Mouse (Mus musculus): ENCODE measurements around the gene Capn1.

The Capn1 gene

DNA sequence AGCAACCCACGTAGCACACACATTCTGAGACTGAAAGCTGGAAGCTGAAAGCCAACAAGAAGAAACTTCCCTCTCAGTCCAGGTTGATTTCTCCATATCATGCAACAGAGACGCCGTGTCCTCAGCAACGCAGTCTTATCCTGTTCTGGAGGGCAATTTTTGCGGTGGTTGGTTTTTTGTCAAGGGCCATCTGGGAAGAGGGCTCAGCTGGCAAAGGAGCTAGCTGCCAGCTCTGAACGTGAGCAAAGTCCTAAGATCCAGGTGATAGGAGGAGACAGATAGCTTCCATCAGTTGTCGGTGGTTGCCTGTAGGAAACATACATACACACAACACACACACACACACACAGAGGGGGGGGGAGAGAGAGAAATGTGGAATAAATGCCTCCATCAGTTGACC lies 22.6 kb upstream of the Capn1 start:
- no peak for DNase-seq (ENCODE audit: low spot score in 2 of 2)

GRCm38 (mm10) chr19:6037695-6038094 lies 22.0 kb upstream of the Capn1 start:
- no peak for DNase-seq (ENCODE audit: low spot score in 2 of 2)

- no peak for DNase-seq (ENCODE audit: low spot score in 2 of 2)
Observed at GRCm38 (mm10) chr19:6035966-6036585, 20.4 kb upstream of the Capn1 start.

DNA sequence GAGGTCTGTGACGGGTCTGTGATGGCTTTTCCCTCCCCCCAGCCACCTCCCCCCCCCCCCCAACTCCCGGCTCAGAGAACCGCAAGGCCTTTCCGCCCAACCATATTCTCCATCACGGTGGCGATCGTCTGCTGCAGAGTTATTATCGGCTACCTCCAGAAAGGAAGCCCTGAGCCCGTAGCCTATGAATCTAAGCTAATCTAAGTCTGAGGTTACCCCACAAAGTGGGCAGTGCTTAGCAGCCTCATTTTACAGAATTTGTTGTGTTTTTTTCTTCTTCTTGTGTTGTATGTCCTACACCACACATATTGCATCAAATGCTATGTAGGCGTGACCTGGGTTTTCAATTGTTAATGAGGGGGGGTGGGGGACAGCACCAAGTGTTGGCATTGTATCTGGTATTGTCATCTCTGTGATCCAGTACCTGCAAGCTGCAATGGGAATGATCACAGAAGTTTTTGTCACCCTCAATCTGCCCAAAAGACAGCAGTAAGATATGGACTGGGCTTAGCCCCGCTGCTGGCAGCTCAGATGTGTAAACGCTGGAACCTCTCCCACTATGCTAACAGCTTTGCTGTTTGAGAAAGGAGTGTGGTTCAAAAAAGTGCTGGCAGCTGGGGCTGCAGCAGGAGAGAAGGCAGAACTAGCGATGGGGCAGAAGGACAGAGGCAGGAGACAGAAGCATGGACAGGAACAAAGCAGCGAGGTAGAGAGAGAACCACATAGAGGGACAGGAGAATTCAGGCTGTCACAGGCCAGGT lies 15.0 kb upstream of the Capn1 start:
- no peak for DNase-seq (ENCODE audit: low spot score in 2 of 2)

DNA sequence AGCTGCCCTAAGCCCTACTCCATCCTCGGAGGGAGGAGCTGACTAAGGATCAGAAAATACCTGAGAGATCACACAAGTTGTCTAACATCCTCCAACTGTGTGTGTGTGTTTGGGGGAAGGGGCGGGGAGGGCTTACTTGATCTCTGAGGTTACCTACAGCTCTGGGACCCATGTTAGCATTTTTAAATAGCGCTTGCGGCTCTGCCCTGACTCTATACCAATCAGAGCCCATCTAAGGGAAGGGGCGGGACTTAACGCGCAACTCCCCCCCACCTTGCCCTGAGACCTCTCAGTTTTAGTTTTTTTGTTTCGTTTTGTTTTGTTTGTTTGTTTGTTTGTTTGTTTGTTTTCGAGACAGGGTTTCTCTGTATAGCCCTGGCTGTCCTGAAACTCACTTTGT lies 13.7 kb upstream of the Capn1 start:
- no peak for DNase-seq (ENCODE audit: low spot score in 2 of 2)

DNA sequence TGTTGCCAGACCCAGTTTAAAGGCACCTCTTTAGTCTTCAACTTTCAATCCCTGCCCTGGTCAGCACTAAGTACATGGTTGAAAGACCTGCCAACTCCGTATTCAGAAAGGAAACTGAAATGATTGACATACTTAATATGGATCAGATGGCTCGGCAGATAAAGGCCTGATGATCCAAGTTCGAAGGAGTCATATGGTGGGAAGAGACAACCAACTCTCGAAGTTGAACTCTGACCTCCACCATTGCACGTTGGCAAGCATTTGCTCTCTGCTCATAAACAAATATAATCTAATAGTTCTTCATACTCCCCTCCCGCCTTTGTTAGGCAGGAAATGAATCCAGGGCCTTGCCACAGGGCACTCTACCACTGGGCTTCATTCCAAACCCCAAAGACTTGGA lies 13.3 kb upstream of the Capn1 start:
- DNase-seq (ENCODE audit: low spot score in 2 of 2) = no peak

GRCm38 (mm10) chr19:6023930-6024329 lies 8.2 kb upstream of the Capn1 start:
- DNase-seq (ENCODE audit: low spot score in 2 of 2) = no peak

GRCm38 (mm10) chr19:6023059-6023458 lies 7.4 kb upstream of the Capn1 start:
- DNase-seq (ENCODE audit: low spot score in 2 of 2) = no peak

DNA sequence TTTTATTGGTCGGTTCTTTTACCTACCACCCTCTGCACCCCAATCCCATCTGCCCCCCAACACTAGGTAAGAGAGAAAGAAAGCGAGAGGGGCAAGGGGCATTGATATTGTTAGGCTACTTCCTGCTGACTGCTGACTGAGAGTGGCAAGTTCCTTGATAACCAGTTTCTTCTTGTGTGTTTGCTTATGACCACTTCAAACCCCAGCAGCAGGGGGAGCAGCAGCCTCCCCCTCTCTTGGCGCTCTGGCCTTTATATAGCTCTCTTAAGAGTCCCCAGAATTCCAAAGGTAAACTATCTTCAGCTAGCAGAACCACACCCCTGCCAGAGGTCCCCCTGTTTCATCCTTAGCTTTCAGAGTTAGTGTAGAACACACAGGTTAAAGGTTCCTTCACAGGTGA lies 4.6 kb upstream of the Capn1 start:
- no peak for DNase-seq (ENCODE audit: low spot score in 2 of 2)

- DNase-seq (ENCODE audit: low spot score in 2 of 2) = peak; percentile 66 to 90
Observed at GRCm38 (mm10) chr19:6018142-6019089, 2.7 kb upstream of the Capn1 start.

- no peak for DNase-seq (ENCODE audit: low spot score in 2 of 2)
Observed at GRCm38 (mm10) chr19:6016532-6016931, 835 bp upstream of the Capn1 start.

GRCm38 (mm10) chr19:6014991-6015510 lies 646 bp downstream of the Capn1 start:
- no peak for DNase-seq (ENCODE audit: low spot score in 2 of 2)

DNA sequence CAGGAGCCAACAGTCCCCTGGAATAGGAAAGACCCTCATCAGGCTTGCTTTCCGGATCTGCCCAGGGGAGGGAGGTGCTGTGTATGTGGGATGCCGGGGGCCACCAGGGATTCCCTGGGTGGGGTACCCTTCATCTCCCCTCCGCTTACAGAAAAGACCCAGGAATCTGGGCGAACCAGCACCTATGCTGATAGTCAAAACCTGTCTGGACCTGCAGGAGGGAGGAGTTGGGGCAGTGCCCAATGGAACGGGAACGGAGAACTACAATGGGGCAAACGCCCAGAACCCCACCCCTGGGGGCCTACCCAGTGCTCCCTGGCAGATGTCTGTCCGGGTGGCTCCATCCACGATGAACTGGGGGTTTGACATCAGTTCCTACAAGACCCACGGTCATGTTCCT lies 2.0 kb downstream of the Capn1 start:
- peak in 1 of 2 experiments; percentile 52 for DNase-seq (ENCODE audit: low spot score in 2 of 2)

- no peak for DNase-seq (ENCODE audit: low spot score in 2 of 2)
Observed at GRCm38 (mm10) chr19:6009137-6009536, 6.6 kb downstream of the Capn1 start.

DNA sequence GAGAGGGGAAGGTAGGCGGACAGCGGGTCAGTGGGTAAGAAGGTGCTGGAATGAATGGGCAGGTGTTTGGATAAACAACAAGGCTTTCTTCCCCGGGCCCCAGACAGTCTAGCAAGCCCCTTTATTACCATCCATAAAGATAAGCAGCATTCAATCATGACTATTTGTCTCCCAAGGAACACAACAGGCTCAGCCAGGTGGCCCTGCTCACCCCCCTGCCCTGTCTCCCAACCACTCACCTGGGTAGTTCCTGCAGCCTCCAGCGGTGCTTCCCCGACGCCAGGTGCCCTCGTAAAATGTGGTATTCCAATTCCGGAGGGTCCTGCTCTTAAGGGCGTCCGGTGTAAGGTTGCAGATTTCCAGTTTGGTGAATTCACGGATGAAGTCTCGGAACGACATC lies 8.7 kb downstream of the Capn1 start:
- DNase-seq (ENCODE audit: low spot score in 2 of 2) = no peak

DNA sequence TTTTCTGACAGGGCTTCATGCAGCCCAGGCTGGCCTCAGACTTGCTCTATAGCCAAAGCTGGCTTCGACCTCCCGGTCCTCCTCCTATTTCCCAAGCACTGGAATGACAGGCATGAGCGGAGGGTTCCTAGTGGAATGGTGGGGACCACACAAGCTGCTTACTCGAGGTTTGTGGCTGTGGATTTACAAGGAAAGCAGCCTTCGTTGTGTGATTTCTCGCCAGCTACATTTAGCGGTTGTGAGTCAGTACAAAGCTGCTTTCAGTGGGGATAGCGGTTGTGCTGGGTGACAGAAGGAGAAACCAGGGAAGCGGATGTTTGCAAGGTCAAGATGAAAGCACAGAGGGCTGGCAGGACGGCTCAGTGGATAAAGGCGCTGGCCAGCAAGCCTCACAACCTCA lies 10.2 kb downstream of the Capn1 start:
- DNase-seq (ENCODE audit: low spot score in 2 of 2) = no peak

GRCm38 (mm10) chr19:5999969-6000368 lies 15.7 kb downstream of the Capn1 start:
- DNase-seq (ENCODE audit: low spot score in 2 of 2) = no peak

- no peak for DNase-seq (ENCODE audit: low spot score in 2 of 2)
Observed at GRCm38 (mm10) chr19:5998180-5998579, 17.5 kb downstream of the Capn1 start.

DNA sequence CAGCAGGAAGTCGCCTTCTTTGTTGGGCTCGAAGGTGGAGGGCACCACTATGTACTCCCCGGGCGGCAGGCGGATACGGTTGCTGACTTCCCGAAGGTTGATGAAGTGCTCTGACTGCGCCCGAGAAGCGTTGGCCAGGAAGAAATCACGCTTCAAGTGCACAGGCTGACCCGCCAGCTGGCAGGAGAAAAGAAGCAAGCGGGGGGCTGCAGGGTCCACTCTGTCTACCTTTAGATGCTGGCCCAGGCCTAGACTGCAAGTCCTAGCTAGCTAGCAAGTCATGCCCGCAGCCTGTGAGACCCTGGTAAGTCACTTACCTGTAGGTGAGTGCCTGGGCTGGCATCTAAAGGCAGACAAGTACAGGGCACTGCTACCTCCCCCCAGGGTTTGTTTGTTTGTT lies 21.0 kb downstream of the Capn1 start:
- DNase-seq (ENCODE audit: low spot score in 2 of 2) = no peak

DNA sequence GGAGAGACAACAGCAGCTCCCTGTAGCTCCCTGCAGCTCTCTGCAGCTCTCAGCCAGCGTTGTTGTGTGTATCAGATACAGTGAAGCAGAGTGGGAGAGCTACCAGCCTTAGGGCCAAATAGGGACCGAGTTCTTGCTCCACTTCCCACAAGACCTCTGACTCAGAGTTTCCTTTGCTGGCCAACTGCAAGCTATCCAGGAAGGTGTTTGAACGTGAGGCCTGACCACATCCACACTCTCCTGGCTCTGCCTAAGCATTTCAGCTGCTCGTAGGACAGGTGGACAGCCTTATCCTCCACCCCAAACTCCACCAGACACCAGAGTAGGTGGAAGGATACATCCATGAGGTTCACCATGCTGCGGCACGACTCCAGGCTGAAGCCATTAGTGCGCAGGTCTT lies 23.7 kb downstream of the Capn1 start:
- no peak for DNase-seq (ENCODE audit: low spot score in 2 of 2)

DNA sequence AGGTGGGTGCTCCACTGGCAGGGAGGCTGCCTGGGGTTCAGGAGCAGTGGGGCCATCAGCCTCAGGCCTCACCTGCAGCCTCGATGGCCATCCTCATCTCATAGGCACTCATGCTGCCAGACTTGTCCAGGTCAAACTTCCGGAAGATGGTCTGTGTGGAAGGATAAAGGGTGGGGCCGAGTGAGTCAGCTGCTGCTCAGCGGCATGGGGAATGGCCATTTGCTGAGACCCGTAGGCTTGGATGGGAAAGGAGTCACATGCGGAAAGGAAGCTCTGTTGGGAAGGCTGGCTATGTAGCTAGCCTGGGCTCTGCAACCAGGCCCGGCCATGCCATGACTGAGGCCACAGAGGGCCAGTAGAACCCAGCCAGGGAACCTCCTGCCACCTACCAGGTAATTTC lies 24.2 kb downstream of the Capn1 start:
- no peak for DNase-seq (ENCODE audit: low spot score in 2 of 2)

GRCm38 (mm10) chr19:5990921-5991320 lies 24.8 kb downstream of the Capn1 start:
- no peak for DNase-seq (ENCODE audit: low spot score in 2 of 2)
